Mouse (Mus musculus): ENCODE results near the gene Clmp.

GRCm38 (mm10) chr9:40730302-40730700, 44.5 kb downstream of the Clmp start:
- no peak for TF ChIP-seq CTCF (IDR thresholded peaks at IDR 0.05; ENCODE audit: control insufficient read depth, insufficient read depth, insufficient replicate concordance, low read depth, low read length)
- no peak for TF ChIP-seq POLR2A (IDR thresholded peaks at IDR 0.05; ENCODE audit: control insufficient read depth, low read depth, low read length)
